11 mouse cellular contexts compared by ENCODE assay signal in genomic region chr15:61415626-61416025, GRCm38 (mm10).
DNase-seq lines count a peak whose midpoint lies in the region; ATAC-seq and TF ChIP-seq lines count a peak whose summit lies in the region.
"Had no signal": no experiment of that assay in that cellular context is flagged by ENCODE, and none has a peak within 500 bp of the region (broad histone marks: within the 10 kb centered on the region; RNA-seq: fewer than 3 reads in every experiment).

No protein-coding gene starts in this region.

- H3K27ac ChIP-seq in heart, adult 2 months: no peak overlapping the region
- H3K27ac ChIP-seq in heart, embryonic 10.5 days: no peak overlapping the region
- no peak overlapping the region for H3K27ac ChIP-seq in thymus, adult 2 months (ENCODE audit: control insufficient read depth, insufficient read depth, low read length)
- no peak overlapping the region for H3K27ac ChIP-seq in lung, postnatal 0 days (ENCODE audit: low read length)
- H3K27ac ChIP-seq: embryonic facial prominence, embryonic 13.5 days; limb, embryonic 15.5 days had no signal

- 66% methylated on average over 1 of the region's 1 CpGs for WGBS in heart, adult 2 months
- 48% methylated on average over 1 of the region's 1 CpGs for WGBS in heart, embryonic 10.5 days
- 64% methylated on average over 1 of the region's 1 CpGs for WGBS in thymus, adult 2 months
- 68% methylated on average over 1 of the region's 1 CpGs for WGBS in lung, postnatal 0 days

- H3K9ac ChIP-seq in heart, adult 2 months (ENCODE audit: low read depth, low read length): no peak overlapping the region
- H3K9ac ChIP-seq in lung, postnatal 0 days (replicated peaks; ENCODE audit: low read depth): no peak overlapping the region
- H3K9ac ChIP-seq: embryonic facial prominence, embryonic 13.5 days; limb, embryonic 15.5 days had no signal

- no peak for TF ChIP-seq POLR2A in heart, adult 2 months (IDR thresholded peaks at IDR 0.05; ENCODE audit: insufficient read depth, low read depth, low read length)
- TF ChIP-seq POLR2A in thymus, adult 2 months (IDR thresholded peaks at IDR 0.05; ENCODE audit: control insufficient read depth, extremely low read depth, insufficient read depth, low read length, poor library complexity): no peak

- no peak for TF ChIP-seq EP300 in heart, adult 2 months (IDR thresholded peaks at IDR 0.05; ENCODE audit: insufficient read depth, low read depth, low read length)
- TF ChIP-seq EP300 in lung, postnatal 0 days (IDR thresholded peaks at IDR 0.05): no peak

- no peaks in the 10 kb centered on the region for H3K36me3 ChIP-seq in heart, adult 2 months (ENCODE audit: control insufficient read depth, insufficient read depth, low read length)
- H3K36me3 ChIP-seq in heart, embryonic 10.5 days: no peaks in the 10 kb centered on the region
- no peaks in the 10 kb centered on the region for H3K36me3 ChIP-seq in thymus, adult 2 months (ENCODE audit: control insufficient read depth, insufficient read depth, low read length)
- H3K36me3 ChIP-seq in lung, postnatal 0 days (ENCODE audit: insufficient read depth, low read length): no peaks in the 10 kb centered on the region
- H3K36me3 ChIP-seq: embryonic facial prominence, embryonic 13.5 days; limb, embryonic 15.5 days had no signal

- H3K4me2 ChIP-seq in lung, postnatal 0 days (replicated peaks; ENCODE audit: low read depth, low read length): no peak overlapping the region
- H3K4me2 ChIP-seq: embryonic facial prominence, embryonic 13.5 days; limb, embryonic 15.5 days had no signal

- intact Hi-C loops in heart, adult 2 months (cut with DNase I): loop anchor here (2.0 to 5.0 kb wide), 2 partner anchors 259 to 567 kb away; no protein-coding TSS in a partner anchor
- intact Hi-C loops in left cerebral cortex, postnatal 25 days (cut with DNase I): no loop called here

- peak; percentile 77 for TF ChIP-seq CTCF in heart, adult 2 months (IDR thresholded peaks at IDR 0.05)
- TF ChIP-seq CTCF in thymus, adult 2 months (IDR thresholded peaks at IDR 0.05; ENCODE audit: borderline replicate concordance, control insufficient read depth, extremely low read depth, insufficient read depth, low read length, poor library complexity): no peak
- TF ChIP-seq CTCF in lung, postnatal 0 days (IDR thresholded peaks at IDR 0.05): peak; percentile 46

- no peaks in the 10 kb centered on the region for H3K79me2 ChIP-seq in heart, adult 2 months (replicated peaks; ENCODE audit: control insufficient read depth, insufficient read depth, low read length)

- DNase-seq in heart, adult 2 months: no peak
- no peak for DNase-seq in heart, embryonic 10.5 days (ENCODE audit: low spot score)
- peak; percentile 40 for DNase-seq in thymus, adult 2 months
- DNase-seq in thymus, adult 18-20 months: no peak
- no peak for DNase-seq in lung, postnatal 0 days (ENCODE audit: low spot score)
- DNase-seq in retina, embryonic 14.5 days (ENCODE audit: low spot score): no peak
- DNase-seq in left cerebral cortex, postnatal 25 days (ENCODE audit: low spot score in 2 of 2): no peak
- DNase-seq: heart, postnatal 36 days had no signal

- no peaks in the 10 kb centered on the region for H3K27me3 ChIP-seq in heart, adult 2 months (ENCODE audit: control insufficient read depth, insufficient read depth, low read length)
- H3K27me3 ChIP-seq in heart, embryonic 10.5 days (ENCODE audit: insufficient read depth, poor library complexity, severe bottlenecking): no peaks in the 10 kb centered on the region
- H3K27me3 ChIP-seq in thymus, adult 2 months (ENCODE audit: control insufficient read depth, insufficient read depth, low read length): no peaks in the 10 kb centered on the region
- no peaks in the 10 kb centered on the region for H3K27me3 ChIP-seq in lung, postnatal 0 days (replicated peaks; ENCODE audit: insufficient read depth, low read length)
- H3K27me3 ChIP-seq: embryonic facial prominence, embryonic 13.5 days; limb, embryonic 15.5 days had no signal

- H3K4me1 ChIP-seq in heart, adult 2 months (ENCODE audit: control insufficient read depth, insufficient read depth, low read length): no peaks in the 10 kb centered on the region
- H3K4me1 ChIP-seq in heart, embryonic 10.5 days: no peaks in the 10 kb centered on the region
- H3K4me1 ChIP-seq in thymus, adult 2 months (replicated peaks; ENCODE audit: control insufficient read depth, insufficient read depth, low read length): peaks cover 2% of the 10 kb centered on the region; the same call in 1 of the 2 replicates
- no peaks in the 10 kb centered on the region for H3K4me1 ChIP-seq in lung, postnatal 0 days (ENCODE audit: insufficient read depth, low read depth, low read length)
- H3K4me1 ChIP-seq: embryonic facial prominence, embryonic 13.5 days; limb, embryonic 15.5 days had no signal

- H3K4me3 ChIP-seq in heart, adult 2 months: no peak overlapping the region
- no peak overlapping the region for H3K4me3 ChIP-seq in heart, embryonic 10.5 days
- no peak overlapping the region for H3K4me3 ChIP-seq in thymus, adult 2 months (ENCODE audit: control insufficient read depth, insufficient read depth, low read length)
- H3K4me3 ChIP-seq in lung, postnatal 0 days (ENCODE audit: low read depth, low read length): no peak overlapping the region
- H3K4me3 ChIP-seq: embryonic facial prominence, embryonic 13.5 days; limb, embryonic 15.5 days had no signal

- no peak for ATAC-seq in lung, postnatal 0 days
- no peak for ATAC-seq in megakaryocyte progenitor cell, adult 5-6 weeks (replicated peaks; ENCODE audit: poor library complexity)

- H3K9me3 ChIP-seq in heart, embryonic 10.5 days: no peaks in the 10 kb centered on the region
- H3K9me3 ChIP-seq in lung, postnatal 0 days (ENCODE audit: low read length): no peaks in the 10 kb centered on the region
- H3K9me3 ChIP-seq: embryonic facial prominence, embryonic 13.5 days; limb, embryonic 15.5 days had no signal
